Mouse (Mus musculus): ENCODE measurements around the gene Lasp1.

The Lasp1 gene

GRCm38 (mm10) chr11:97797369-97798082 is 1.3 kb upstream of the Lasp1 start:
- no peak for DNase-seq

GRCm38 (mm10) chr11:97798083-97798435 is 741 bp upstream of the Lasp1 start:
- no peak for DNase-seq

GRCm38 (mm10) chr11:97799146-97799993 is 570 bp downstream of the Lasp1 start:
- peak; percentile 91 for DNase-seq

GRCm38 (mm10) chr11:97799994-97800690 is 1.3 kb downstream of the Lasp1 start:
- DNase-seq, result peak; percentile 91

GRCm38 (mm10) chr11:97800691-97801408 is 2.0 kb downstream of the Lasp1 start:
- peak; percentile 84 for DNase-seq

- peak; percentile 80 for DNase-seq
Measured at GRCm38 (mm10) chr11:97801409-97802193, 2.8 kb downstream of the Lasp1 start.

- DNase-seq, result no peak
Measured at GRCm38 (mm10) chr11:97802194-97802470, 3.3 kb downstream of the Lasp1 start.

GRCm38 (mm10) chr11:97802495-97802894 is 3.7 kb downstream of the Lasp1 start:
- DNase-seq, result no peak

GRCm38 (mm10) chr11:97803847-97804246 is 5.0 kb downstream of the Lasp1 start:
- DNase-seq, result no peak

- DNase-seq, result peak; percentile 73
Measured at GRCm38 (mm10) chr11:97804841-97805661, 6.3 kb downstream of the Lasp1 start.

- DNase-seq, result peak; percentile 54
Measured at GRCm38 (mm10) chr11:97805662-97806612, 7.1 kb downstream of the Lasp1 start.

- no peak for DNase-seq
Measured at GRCm38 (mm10) chr11:97806613-97806964, 7.8 kb downstream of the Lasp1 start.

- DNase-seq, result no peak
Measured at GRCm38 (mm10) chr11:97807626-97808025, 8.8 kb downstream of the Lasp1 start.

GRCm38 (mm10) chr11:97808093-97808492 is 9.3 kb downstream of the Lasp1 start:
- DNase-seq, result peak; percentile 81

- peak; percentile 74 for DNase-seq
Measured at GRCm38 (mm10) chr11:97808621-97809234, 9.9 kb downstream of the Lasp1 start.

GRCm38 (mm10) chr11:97809235-97810121 is 10.7 kb downstream of the Lasp1 start:
- no peak for DNase-seq

GRCm38 (mm10) chr11:97810356-97810755 is 11.6 kb downstream of the Lasp1 start:
- DNase-seq, result peak; percentile 52

- DNase-seq, result no peak
Measured at GRCm38 (mm10) chr11:97810970-97811369, 12.2 kb downstream of the Lasp1 start.

All from kidney, postnatal 14 days (tissue).